Mouse (Mus musculus): ENCODE results near the gene Nr4a1. TPM values are rescaled to one million over a fixed set of nuclear protein-coding genes. Genes with fewer than 3 reads are reported as not detected.

Gene Nr4a1
- polyA plus RNA-seq (2012; rRNA removed) = 6.7 and 8.3 TPM in 2 replicates

DNA sequence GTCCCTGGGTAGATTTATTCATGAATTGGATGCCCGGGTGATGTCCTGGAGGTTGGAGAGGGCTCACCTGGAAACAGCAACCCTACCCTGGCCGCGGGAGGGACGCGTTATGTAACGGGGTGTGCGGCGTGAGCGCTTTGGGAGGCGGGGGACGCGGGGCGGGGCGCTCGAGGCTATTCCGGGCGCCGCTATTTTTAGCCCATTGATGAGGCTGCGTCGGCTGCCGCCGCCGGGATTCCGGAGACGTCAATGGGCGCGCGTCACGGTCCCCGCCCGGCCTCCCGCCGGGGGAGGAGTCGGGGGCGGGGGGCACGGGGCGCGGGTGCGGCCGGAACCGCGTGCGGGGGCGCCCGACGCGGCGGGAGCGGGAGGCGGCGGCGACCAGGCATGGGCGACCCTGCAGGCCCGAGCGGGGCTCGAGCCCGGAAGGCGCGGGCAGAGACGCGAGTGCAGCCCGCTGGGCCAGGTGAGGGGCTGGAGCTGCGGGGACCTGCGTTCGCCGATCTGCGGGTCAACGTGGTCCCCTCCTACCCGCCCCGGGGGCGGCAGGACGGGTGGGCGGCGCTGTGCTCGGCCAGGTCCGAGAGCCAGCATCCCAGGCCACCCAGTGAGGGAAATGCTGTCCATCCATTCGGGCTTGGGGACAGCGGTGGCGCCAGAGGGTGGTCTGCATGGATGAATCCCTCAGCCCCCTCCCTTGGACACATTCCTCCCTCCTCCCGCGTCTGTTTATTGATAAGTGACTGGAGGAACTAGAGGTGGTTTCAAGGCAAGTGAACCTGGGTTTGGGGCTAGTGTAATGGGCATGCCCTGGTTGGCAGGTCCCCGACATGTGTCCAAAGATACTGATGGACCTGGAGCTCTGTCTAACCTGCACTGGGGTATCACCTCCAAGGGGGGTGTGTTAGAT is at the start of gene Nr4a1:
TSS of gene Nr4a1 (plus strand) at position 384 of the 910 bp plus-strand sequence.

DNA sequence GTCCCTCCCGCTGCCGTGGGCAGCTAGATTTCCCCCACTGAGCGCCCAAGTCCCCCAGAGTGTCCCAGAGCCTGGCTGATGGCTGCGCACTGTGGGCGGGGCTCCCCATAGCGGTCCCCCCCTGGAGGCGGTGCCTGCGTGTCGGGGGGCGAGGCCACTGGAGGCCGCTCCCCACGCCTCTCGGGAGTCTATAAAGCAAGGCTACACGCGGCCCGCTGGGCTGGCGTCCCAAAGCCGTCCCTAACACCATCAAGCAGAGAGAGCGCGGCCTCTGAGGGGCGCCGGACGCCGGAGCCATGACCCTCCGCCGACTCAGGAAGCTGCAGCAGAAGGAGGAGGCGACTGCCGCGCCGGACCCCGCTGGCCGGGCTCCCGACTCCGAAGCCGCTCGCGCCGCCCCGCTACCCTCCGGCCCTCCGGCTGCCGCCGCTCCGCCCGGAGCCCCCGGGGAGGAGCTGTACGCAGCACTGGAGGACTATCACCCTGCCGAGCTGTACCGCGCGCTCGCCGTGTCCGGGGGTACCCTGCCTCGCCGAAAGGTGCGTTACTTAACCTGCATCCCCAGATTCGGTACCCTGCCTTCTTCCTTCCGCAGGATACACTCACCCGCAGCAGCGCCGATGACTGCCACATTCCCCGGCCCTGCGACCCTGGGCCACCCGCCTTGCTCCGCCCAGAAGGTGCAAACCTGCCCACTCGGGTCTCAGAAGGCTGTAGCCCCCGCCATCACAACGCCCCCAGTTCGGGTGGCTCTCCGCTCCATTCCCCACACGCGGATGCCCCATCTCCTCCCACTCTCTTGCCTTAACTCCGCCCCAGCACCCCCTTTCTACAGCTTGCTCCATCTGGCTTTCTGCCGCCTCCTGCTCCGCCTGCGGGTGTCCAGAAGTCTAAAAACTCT is 29.8 kb upstream of the Nr4a1 start, which contains the start of gene Grasp:
TSS of gene Grasp (plus strand) at position 183 of the 901 bp plus-strand sequence.

DNA sequence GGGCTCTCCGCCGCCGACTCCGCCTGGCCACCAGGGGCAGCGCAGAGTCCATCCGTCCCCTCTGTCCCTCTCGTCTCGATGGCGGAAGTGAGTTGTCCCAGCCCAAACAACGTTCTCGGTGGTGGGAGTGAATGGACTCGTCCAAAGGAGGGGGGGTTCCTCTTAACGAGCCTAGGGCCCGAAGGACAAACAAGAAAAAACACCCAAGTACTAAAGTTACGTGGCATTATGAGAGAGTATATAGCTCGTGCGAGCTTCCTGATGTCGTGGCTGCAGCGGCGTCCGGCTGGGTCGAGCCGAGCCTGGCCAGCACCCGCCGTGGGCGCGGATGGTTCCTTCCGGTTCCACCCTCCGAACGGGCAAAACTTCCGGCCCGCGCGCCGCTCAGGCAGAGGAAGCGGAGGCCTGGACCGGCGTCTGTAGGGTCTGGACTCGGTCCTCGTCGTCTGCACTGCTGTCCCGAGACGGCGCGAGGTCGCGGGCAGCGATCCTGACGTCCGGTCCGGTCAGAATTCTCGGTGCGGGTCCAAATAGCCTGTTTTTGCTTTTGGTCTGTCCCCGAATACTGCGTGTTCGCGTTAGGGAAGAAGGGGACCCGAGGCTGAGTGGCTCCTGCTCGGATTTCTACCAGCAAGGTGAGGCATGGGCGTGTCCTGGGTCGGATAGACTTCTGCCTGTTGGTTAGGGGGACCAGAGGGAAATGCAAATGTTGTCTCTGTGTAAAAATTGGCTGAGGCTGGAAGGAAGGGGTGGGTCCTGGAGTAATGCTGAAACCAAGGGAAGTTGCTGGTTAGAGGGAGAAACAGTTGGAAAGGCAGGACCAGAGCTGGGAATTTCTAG is 30.1 kb downstream of the Nr4a1 start, which contains the start of gene Atg101:
TSS of gene Atg101 (plus strand) at position 362 of the 840 bp plus-strand sequence.

DNA sequence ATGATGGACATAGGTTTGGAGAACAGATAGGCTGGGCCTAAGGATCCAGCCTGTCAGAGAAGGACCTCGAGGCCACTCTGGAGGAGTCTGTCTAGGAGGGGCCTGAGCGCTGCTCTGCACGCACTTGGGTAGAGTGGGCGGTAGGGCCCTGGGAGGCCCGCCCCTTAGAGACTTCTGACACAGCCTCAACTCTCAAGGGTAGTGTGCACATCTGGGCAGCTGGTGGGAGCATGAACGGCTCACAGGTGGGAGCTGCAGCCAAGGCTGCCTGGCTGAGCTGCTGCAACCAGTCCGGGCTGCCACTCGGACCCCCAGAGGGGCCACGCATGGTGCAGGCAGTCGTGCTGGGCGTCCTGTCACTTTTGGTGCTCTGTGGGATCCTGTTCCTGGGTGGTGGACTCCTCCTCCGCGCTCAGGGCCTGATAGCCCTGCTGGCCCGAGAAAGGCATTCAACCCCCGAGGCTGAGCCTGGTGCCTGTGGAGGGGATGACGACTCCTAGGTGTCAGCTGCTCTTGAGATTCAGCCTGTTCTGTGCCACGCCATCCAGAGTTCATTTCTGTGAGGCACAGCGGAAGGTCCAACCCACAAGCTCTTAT is 39.1 kb downstream of the Nr4a1 start, which contains the start of gene 6030408B16Rik:
TSS of gene 6030408B16Rik (plus strand) at position 188 of the 597 bp plus-strand sequence.

Other genes starting within 250 kb of the Nr4a1 start
- 0.13 and 0.22 TPM in 2 replicates for gene Gm47841, start 206.9 kb upstream of the Nr4a1 start, polyA plus RNA-seq (2012; rRNA removed)
- gene Fignl2, start 175.7 kb upstream of the Nr4a1 start, polyA plus RNA-seq (2012; rRNA removed) = 2.0 and 2.4 TPM in 2 replicates
- not detected in 2 replicates for gene Ankrd33, start 138.5 kb upstream of the Nr4a1 start, polyA plus RNA-seq (2012; rRNA removed)
- 15.0 and 16.2 TPM in 2 replicates for gene Acvrl1, start 125.7 kb upstream of the Nr4a1 start, polyA plus RNA-seq (2012; rRNA removed)
- 20.5 and 24.8 TPM in 2 replicates for gene Acvr1b, start 80.2 kb upstream of the Nr4a1 start, polyA plus RNA-seq (2012; rRNA removed)
- 7.5 and 12.5 TPM in 2 replicates for gene Grasp, start 30.1 kb upstream of the Nr4a1 start, polyA plus RNA-seq (2012; rRNA removed)
- gene Atg101, start 30.0 kb downstream of the Nr4a1 start, polyA plus RNA-seq (2012; rRNA removed) = 19.1 and 20.5 TPM in 2 replicates
- gene 6030408B16Rik, start 38.9 kb downstream of the Nr4a1 start, polyA plus RNA-seq (2012; rRNA removed) = 0.53 and 0.61 TPM in 2 replicates
- 29.1 and 37.8 TPM in 2 replicates for gene Krt80, start 115.9 kb downstream of the Nr4a1 start, polyA plus RNA-seq (2012; rRNA removed)
- 49.2 and 61.5 TPM in 2 replicates for gene Krt7, start 156.8 kb downstream of the Nr4a1 start, polyA plus RNA-seq (2012; rRNA removed)
- gene Krt87, start 184.5 kb downstream of the Nr4a1 start, polyA plus RNA-seq (2012; rRNA removed) = 0.04 and 0.14 TPM in 2 replicates
- gene Krt88, start 193.5 kb downstream of the Nr4a1 start, polyA plus RNA-seq (2012; rRNA removed) = not detected in 2 replicates
- gene Krt81, start 209.5 kb downstream of the Nr4a1 start, polyA plus RNA-seq (2012; rRNA removed) = not detected in 2 replicates
- 0.08 TPM in 1 of 2 replicates, not detected in the other for gene Krt86, start 219.2 kb downstream of the Nr4a1 start, polyA plus RNA-seq (2012; rRNA removed)
- 0.15 TPM in 1 of 2 replicates, not detected in the other for gene Krt83, start 237.2 kb downstream of the Nr4a1 start, polyA plus RNA-seq (2012; rRNA removed)

All from stomach, adult 2 months (tissue).